Mouse (Mus musculus) stomach, postnatal 0 days (tissue): ENCODE data around the gene Nelfcd.

Source experiments
- CTCF ChIP-seq: IDR thresholded peaks from 2 replicates; pipeline ENCODE4 v1.5.1; 2016; ENCODE audit warnings: antibody characterized with exemption, low read depth, mild to moderate bottlenecking, moderate library complexity
- EP300 ChIP-seq: optimal IDR thresholded peaks from 2 replicates; pipeline ENCODE3; 2016; ENCODE audit warnings: antibody characterized with exemption

GRCm38 (mm10) chr2:174443046-174443445 lies 27.4 kb downstream of the Nelfcd start:
- TF ChIP-seq CTCF: no peak
- TF ChIP-seq EP300: no peak
